Mouse (Mus musculus): ENCODE results near the gene Smn1.
"Not testable (repeated sequence)": the region's sequence is repeated elsewhere in the genome, so short reads cannot be mapped to it uniquely, and the experiment has no call there.

Smn1 gene

GRCm38 (mm10) chr13:100124423-100125257, at the start of gene Smn1:
TSS of gene Smn1 (plus strand) at chr13:100124852.
- peak; percentile 84 to 89 for DNase-seq (ENCODE audit: low spot score in 2 of 2)

GRCm38 (mm10) chr13:100098808-100099207, 25.8 kb upstream of the Smn1 start:
- no peak for DNase-seq (ENCODE audit: low spot score in 2 of 2)

GRCm38 (mm10) chr13:100103052-100103658, 21.5 kb upstream of the Smn1 start:
- no peak for DNase-seq (ENCODE audit: low spot score in 2 of 2)

GRCm38 (mm10) chr13:100103748-100104254, 20.9 kb upstream of the Smn1 start, which contains the start of gene Bdp1:
TSS of gene Bdp1 (minus strand) at chr13:100104070.
- DNase-seq (ENCODE audit: low spot score in 2 of 2) = peak; percentile 89 to 95

- DNase-seq (ENCODE audit: low spot score in 2 of 2) = peak; percentile 80 to 83
These were observed 16.8 kb upstream of the Smn1 start, which contains the start of gene Serf1 for GRCm38 (mm10) chr13:100107652-100108472. TSS of gene Serf1 (plus strand) at chr13:100108012.

- no peak for DNase-seq (ENCODE audit: low spot score in 2 of 2)
These were observed 12.3 kb upstream of the Smn1 start for GRCm38 (mm10) chr13:100112218-100112972.

- DNase-seq (ENCODE audit: low spot score in 2 of 2) = no peak
These were observed 682 bp upstream of the Smn1 start for GRCm38 (mm10) chr13:100123970-100124369.

GRCm38 (mm10) chr13:100125258-100125643, 599 bp downstream of the Smn1 start:
- DNase-seq (ENCODE audit: low spot score in 2 of 2) = no peak

- no peak for DNase-seq (ENCODE audit: low spot score in 2 of 2)
These were observed 17.1 kb downstream of the Smn1 start for GRCm38 (mm10) chr13:100141646-100142314.

- no peak for DNase-seq (ENCODE audit: low spot score in 2 of 2)
These were observed 28.0 kb downstream of the Smn1 start for GRCm38 (mm10) chr13:100152659-100153058.

- no peak for DNase-seq (ENCODE audit: low spot score in 2 of 2)
These were observed 32.0 kb downstream of the Smn1 start for GRCm38 (mm10) chr13:100156624-100157023.

- not testable (repeated sequence) for DNase-seq (ENCODE audit: low spot score in 2 of 2)
These were observed 36.7 kb downstream of the Smn1 start for GRCm38 (mm10) chr13:100161171-100161870.

- DNase-seq (ENCODE audit: low spot score in 2 of 2) = not testable (repeated sequence)
These were observed 37.8 kb downstream of the Smn1 start for GRCm38 (mm10) chr13:100162467-100162866.

GRCm38 (mm10) chr13:100166378-100166777, 41.7 kb downstream of the Smn1 start:
- DNase-seq (ENCODE audit: low spot score in 2 of 2) = not testable (repeated sequence)

GRCm38 (mm10) chr13:100174360-100174759, 49.7 kb downstream of the Smn1 start:
- not testable (repeated sequence) for DNase-seq (ENCODE audit: low spot score in 2 of 2)

- not testable (repeated sequence) for DNase-seq (ENCODE audit: low spot score in 2 of 2)
These were observed 58.5 kb downstream of the Smn1 start for GRCm38 (mm10) chr13:100183111-100183510.
